Mouse (Mus musculus): Measurements from ENCODE around the gene Gm14085. TPM values are rescaled to one million over a fixed set of nuclear protein-coding genes. Genes with fewer than 3 reads are reported as not detected.

Gm14085 gene
- polyA plus RNA-seq (2014; fragmentation: Illumina TruSeq; extraction: RNeasy Lipid Tissue Mini Kit (QIAGEN cat#74804); ENCODE audit: low replicate concordance), result 0.15 TPM

GRCm38 (mm10) chr2:122484641-122485040, at the start of gene Gm14085:
Gm14085 (plus strand) TSS chr2:122484941.

Other genes with a start within 250 kb of the Gm14085 start
- 0.26 TPM for gene Duox2, start 186.5 kb upstream of the Gm14085 start, polyA plus RNA-seq (2014; fragmentation: Illumina TruSeq; extraction: RNeasy Lipid Tissue Mini Kit (QIAGEN cat#74804); ENCODE audit: low replicate concordance)
- not detected for gene Duoxa2, start 186.0 kb upstream of the Gm14085 start, polyA plus RNA-seq (2014; fragmentation: Illumina TruSeq; extraction: RNeasy Lipid Tissue Mini Kit (QIAGEN cat#74804); ENCODE audit: low replicate concordance)
- not detected for gene Duoxa1, start 171.2 kb upstream of the Gm14085 start, polyA plus RNA-seq (2014; fragmentation: Illumina TruSeq; extraction: RNeasy Lipid Tissue Mini Kit (QIAGEN cat#74804); ENCODE audit: low replicate concordance)
- gene Duox1, start 169.3 kb upstream of the Gm14085 start, polyA plus RNA-seq (2014; fragmentation: Illumina TruSeq; extraction: RNeasy Lipid Tissue Mini Kit (QIAGEN cat#74804); ENCODE audit: low replicate concordance), result not detected
- not detected for gene Shf, start 115.8 kb upstream of the Gm14085 start, polyA plus RNA-seq (2014; fragmentation: Illumina TruSeq; extraction: RNeasy Lipid Tissue Mini Kit (QIAGEN cat#74804); ENCODE audit: low replicate concordance)
- gene Slc28a2, start 58.5 kb upstream of the Gm14085 start, polyA plus RNA-seq (2014; fragmentation: Illumina TruSeq; extraction: RNeasy Lipid Tissue Mini Kit (QIAGEN cat#74804); ENCODE audit: low replicate concordance), result 154 TPM
- 28.7 TPM for gene Gatm, start 126.4 kb downstream of the Gm14085 start, polyA plus RNA-seq (2014; fragmentation: Illumina TruSeq; extraction: RNeasy Lipid Tissue Mini Kit (QIAGEN cat#74804); ENCODE audit: low replicate concordance)
- gene AA467197, start 152.0 kb downstream of the Gm14085 start, polyA plus RNA-seq (2014; fragmentation: Illumina TruSeq; extraction: RNeasy Lipid Tissue Mini Kit (QIAGEN cat#74804); ENCODE audit: low replicate concordance), result 190 TPM
- gene Slc30a4, start 217.7 kb downstream of the Gm14085 start, polyA plus RNA-seq (2014; fragmentation: Illumina TruSeq; extraction: RNeasy Lipid Tissue Mini Kit (QIAGEN cat#74804); ENCODE audit: low replicate concordance), result 203 TPM